7 mouse cellular contexts compared by ENCODE assay signal in genomic region chr4:116175711-116176542, GRCm38 (mm10). TPM values are rescaled to one million over a fixed set of nuclear protein-coding genes. Genes with fewer than 3 reads are reported as not detected.
DNase-seq lines count a peak whose midpoint lies in the region; ATAC-seq and TF ChIP-seq lines count a peak whose summit lies in the region.

No protein-coding gene starts in this region.

- peak overlapping the region; percentile 34; the same call in 1 of the 2 replicates for H3K9ac ChIP-seq in hindbrain, embryonic 14.5 days

- peaks cover 20% of the 10 kb centered on the region for H3K4me1 ChIP-seq in thymus, adult 2 months (replicated peaks; ENCODE audit: control insufficient read depth, insufficient read depth, low read length)
- H3K4me1 ChIP-seq in cortical plate, adult 2 months (ENCODE audit: control insufficient read depth, insufficient read depth, low read length): peaks cover 7% of the 10 kb centered on the region
- H3K4me1 ChIP-seq in hindbrain, embryonic 14.5 days (replicated peaks; ENCODE audit: control insufficient read depth, insufficient read depth, low read length): peaks cover 22% of the 10 kb centered on the region

- TF ChIP-seq POLR2A in thymus, adult 2 months (IDR thresholded peaks at IDR 0.05; ENCODE audit: control insufficient read depth, extremely low read depth, insufficient read depth, low read length, poor library complexity): no peak
- peak; percentile 33; the same call in 1 of the 2 replicates for TF ChIP-seq POLR2A in cortical plate, adult 2 months (IDR thresholded peaks at IDR 0.05; ENCODE audit: extremely low read depth, insufficient read depth, low read length)

- H3K4me3 ChIP-seq in thymus, adult 2 months (ENCODE audit: control insufficient read depth, insufficient read depth, low read length): no peak overlapping the region
- H3K4me3 ChIP-seq in cortical plate, adult 2 months (ENCODE audit: insufficient read depth, low read length): peak overlapping the region; percentile 20
- no peak overlapping the region for H3K4me3 ChIP-seq in hindbrain, embryonic 14.5 days (replicated peaks; ENCODE audit: low read length)

- no peaks in the 10 kb centered on the region for H3K36me3 ChIP-seq in thymus, adult 2 months (ENCODE audit: control insufficient read depth, insufficient read depth, low read length)
- no peaks in the 10 kb centered on the region for H3K36me3 ChIP-seq in hindbrain, embryonic 14.5 days (replicated peaks; ENCODE audit: control insufficient read depth, insufficient read depth)

- no peaks in the 10 kb centered on the region for H3K9me3 ChIP-seq in hindbrain, embryonic 14.5 days (ENCODE audit: control insufficient read depth, low read length)

- DNase-seq in thymus, adult 2 months: no peak
- DNase-seq in thymus, postnatal 36 days: no peak
- no peak for DNase-seq in hindbrain, embryonic 14.5 days (ENCODE audit: low spot score)
- peak; percentile 37 for DNase-seq in lung, postnatal 10 days
- no peak for DNase-seq in gastrocnemius, postnatal 4 days (ENCODE audit: low spot score in 2 of 2)
- DNase-seq in layer of hippocampus, postnatal 10 days (ENCODE audit: low spot score in 2 of 2): no peak

- no peak for TF ChIP-seq CTCF in thymus, adult 2 months (IDR thresholded peaks at IDR 0.05; ENCODE audit: borderline replicate concordance, control insufficient read depth, extremely low read depth, insufficient read depth, low read length, poor library complexity)
- TF ChIP-seq CTCF in cortical plate, adult 2 months (IDR thresholded peaks at IDR 0.05; ENCODE audit: extremely low read depth, insufficient read depth, low read length): no peak

- 41% methylated on average over 7 of the region's 7 CpGs for WGBS in thymus, adult 2 months
- WGBS in hindbrain, embryonic 14.5 days: 73% methylated on average over 7 of the region's 7 CpGs

- peak overlapping the region; percentile 27; the same call in 1 of the 2 replicates for H3K27ac ChIP-seq in thymus, adult 2 months (ENCODE audit: control insufficient read depth, insufficient read depth, low read length)
- H3K27ac ChIP-seq in cortical plate, adult 2 months (ENCODE audit: insufficient read depth, low read length): peak overlapping the region; percentile 91
- peak overlapping the region; percentile 49; the same call in 1 of the 2 replicates for H3K27ac ChIP-seq in hindbrain, embryonic 14.5 days

- no peak overlapping the region; the same call in 1 of the 2 replicates for H3K4me2 ChIP-seq in hindbrain, embryonic 14.5 days (replicated peaks)

- no peaks in the 10 kb centered on the region for H3K27me3 ChIP-seq in thymus, adult 2 months (ENCODE audit: control insufficient read depth, insufficient read depth, low read length)
- H3K27me3 ChIP-seq in hindbrain, embryonic 14.5 days (ENCODE audit: control insufficient read depth, insufficient read depth, low read length): no peaks in the 10 kb centered on the region

- no peak for ATAC-seq in hindbrain, embryonic 14.5 days (ENCODE audit: low FRiP score)

RNA-seq across cellular contexts. Expression of gene Gm49337, which starts 2.7 kb away (rescaled TPM):
- polyA plus RNA-seq in thymus, adult 2 months (2012; rRNA removed): not detected in 2 replicates
- not detected in 2 replicates for polyA plus RNA-seq in cortical plate, adult 2 months (2012; rRNA removed)
- polyA plus RNA-seq in hindbrain, embryonic 14.5 days (2014; fragmentation: Nextera tagmentation; extraction: Ambion mirVana): not detected in 2 replicates
- total RNA-seq in gastrocnemius, postnatal 4 days (2021): not detected
- not detected for total RNA-seq in layer of hippocampus, postnatal 10 days (2021)

RNA-seq across cellular contexts. Expression of gene 1700042G07Rik, which starts 2.8 kb away (rescaled TPM):
- not detected in 2 replicates for polyA plus RNA-seq in thymus, adult 2 months (2012; rRNA removed)
- not detected in 2 replicates for polyA plus RNA-seq in cortical plate, adult 2 months (2012; rRNA removed)
- not detected in 2 replicates for polyA plus RNA-seq in hindbrain, embryonic 14.5 days (2014; fragmentation: Nextera tagmentation; extraction: Ambion mirVana)
- total RNA-seq in gastrocnemius, postnatal 4 days (2021): not detected
- not detected for total RNA-seq in layer of hippocampus, postnatal 10 days (2021)

RNA-seq across cellular contexts. Expression of gene Tspan1, which starts 8.5 kb away (rescaled TPM):
- polyA plus RNA-seq in thymus, adult 2 months (2012; rRNA removed): 3.0 and 4.1 TPM in 2 replicates
- 0.26 and 0.27 TPM in 2 replicates for polyA plus RNA-seq in cortical plate, adult 2 months (2012; rRNA removed)
- 0.21 TPM in 2 replicates for polyA plus RNA-seq in hindbrain, embryonic 14.5 days (2014; fragmentation: Nextera tagmentation; extraction: Ambion mirVana)
- not detected for total RNA-seq in gastrocnemius, postnatal 4 days (2021)
- total RNA-seq in layer of hippocampus, postnatal 10 days (2021): under 1 TPM in 1 of 2 experiments, not detected in 1; 0.27 TPM

RNA-seq across cellular contexts. Expression of gene Lurap1, which starts 24.8 kb away (rescaled TPM):
- polyA plus RNA-seq in thymus, adult 2 months (2012; rRNA removed): 0.88 and 1.1 TPM in 2 replicates
- 14.2 TPM in 2 replicates for polyA plus RNA-seq in cortical plate, adult 2 months (2012; rRNA removed)
- 2.7 and 3.2 TPM in 2 replicates for polyA plus RNA-seq in hindbrain, embryonic 14.5 days (2014; fragmentation: Nextera tagmentation; extraction: Ambion mirVana)
- total RNA-seq in gastrocnemius, postnatal 4 days (2021): 1 to 10 TPM; 6.8 to 7.6 TPM
- 10 to 100 TPM; 23.5 to 29.6 TPM for total RNA-seq in layer of hippocampus, postnatal 10 days (2021)

RNA-seq across cellular contexts. Expression of gene Pik3r3, which starts 45.5 kb away (rescaled TPM):
- 26.0 and 26.3 TPM in 2 replicates for polyA plus RNA-seq in thymus, adult 2 months (2012; rRNA removed)
- polyA plus RNA-seq in cortical plate, adult 2 months (2012; rRNA removed): 34.6 and 35.3 TPM in 2 replicates
- polyA plus RNA-seq in hindbrain, embryonic 14.5 days (2014; fragmentation: Nextera tagmentation; extraction: Ambion mirVana): 66.3 and 69.0 TPM in 2 replicates
- 10 to 100 TPM in 1 of 2 experiments, 1 to 10 TPM in 1; 9.7 to 17.1 TPM for total RNA-seq in gastrocnemius, postnatal 4 days (2021)
- 10 to 100 TPM; 38.3 to 47.1 TPM for total RNA-seq in layer of hippocampus, postnatal 10 days (2021)

Comparison
In these comparisons a context has a peak if more than half of its experiments do, and no peak if none do; other contexts are left out.
1. H3K27ac ChIP-seq: peak in every context shown above with its lines; median percentile 91 in cortical plate, adult 2 months; 49 in hindbrain, embryonic 14.5 days; 27 in thymus, adult 2 months.